Comparison of ENCODE assay signal across 11 mouse cellular contexts in the genomic region with DNA sequence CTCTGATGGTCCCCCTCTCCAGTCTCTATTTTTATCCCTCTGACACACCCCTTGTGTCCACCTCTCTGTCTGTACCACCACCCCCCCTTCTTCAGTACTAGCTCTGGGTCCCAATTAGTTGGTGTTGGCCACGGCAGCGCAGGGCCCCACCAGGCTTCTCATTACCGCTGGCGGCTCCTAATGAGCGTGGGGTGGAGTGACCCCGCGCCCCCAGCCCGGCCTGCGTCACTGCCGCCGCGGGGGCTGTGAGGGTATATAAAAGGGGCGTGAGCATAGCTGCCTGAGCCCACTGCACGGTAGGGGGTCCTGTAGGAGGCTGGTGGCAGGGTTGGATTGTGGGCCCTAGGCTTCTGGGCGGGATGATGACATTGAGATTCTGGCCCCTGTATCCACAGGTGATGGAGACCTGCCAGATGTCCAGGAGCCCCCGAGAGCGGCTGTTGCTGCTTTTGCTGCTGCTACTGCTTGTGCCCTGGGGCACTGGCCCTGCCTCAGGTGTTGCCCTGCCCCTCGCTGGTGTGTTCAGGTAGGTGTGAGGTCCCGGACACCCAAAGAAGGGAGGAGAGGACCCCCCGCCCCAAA. TPM values are rescaled to one million over a fixed set of nuclear protein-coding genes. Genes with fewer than 3 reads are reported as not detected.
DNase-seq lines count a peak whose midpoint lies in the region; ATAC-seq lines count a peak whose summit lies in the region.
"Had no signal": no experiment of that assay in that cellular context is flagged by ENCODE, and none has a peak within 500 bp of the region (broad histone marks: within the 10 kb centered on the region; RNA-seq: fewer than 3 reads in every experiment).

Pth2 (plus strand) TSS at position 100 of the 582 bp plus-strand sequence.

- no peak within 1 kb of the TSS for H3K9ac ChIP-seq in neural tube, embryonic 11.5 days (ENCODE audit: low read length)
- H3K9ac ChIP-seq in liver, embryonic 15.5 days: no peak within 1 kb of the TSS

- peak within 1 kb of the TSS; percentile 10; the same call in 1 of the 2 replicates for H3K4me3 ChIP-seq in neural tube, embryonic 11.5 days (ENCODE audit: low read depth, low read length)
- peak within 1 kb of the TSS; percentile 48 for H3K4me3 ChIP-seq in liver, embryonic 15.5 days (replicated peaks)

- no peak within 1 kb of the TSS for H3K27ac ChIP-seq in neural tube, embryonic 11.5 days (ENCODE audit: low read depth, low read length)
- no peak within 1 kb of the TSS for H3K27ac ChIP-seq in liver, embryonic 15.5 days (replicated peaks)

- WGBS in neural tube, embryonic 11.5 days: 16% methylated on average over 19 of the region's 20 CpGs
- 21% methylated on average over 20 of the region's 20 CpGs for WGBS in liver, embryonic 15.5 days (ENCODE audit: insufficient replicate concordance)

- peaks cover 95% of the 10 kb centered on the region for H3K27me3 ChIP-seq in neural tube, embryonic 11.5 days (ENCODE audit: control insufficient read depth, insufficient read depth, low read length)
- peaks cover 100% of the 10 kb centered on the region for H3K27me3 ChIP-seq in liver, embryonic 15.5 days

- H3K36me3 ChIP-seq in neural tube, embryonic 11.5 days (ENCODE audit: control insufficient read depth, insufficient read depth, low read length): no peaks in the 10 kb centered on the region
- no peaks in the 10 kb centered on the region for H3K36me3 ChIP-seq in liver, embryonic 15.5 days (replicated peaks)

- ATAC-seq in neural tube, embryonic 11.5 days (ENCODE audit: insufficient read depth, low FRiP score, low TSS enrichment): no peak
- ATAC-seq in liver, embryonic 15.5 days (ENCODE audit: insufficient read depth): no peak

- peaks cover 8% of the 10 kb centered on the region for H3K4me1 ChIP-seq in neural tube, embryonic 11.5 days (ENCODE audit: control insufficient read depth, insufficient read depth, low read length)
- peaks cover 16% of the 10 kb centered on the region for H3K4me1 ChIP-seq in liver, embryonic 15.5 days (replicated peaks)

- no peak within 1 kb of the TSS; the same call in 1 of the 2 replicates for H3K4me2 ChIP-seq in neural tube, embryonic 11.5 days (ENCODE audit: low read depth)
- peak within 1 kb of the TSS; percentile 73 for H3K4me2 ChIP-seq in liver, embryonic 15.5 days

- peak; percentile 63 for DNase-seq in cerebellum, adult 9-10 months
- DNase-seq in cerebellum, adult 8-10 months: no peak
- no peak for DNase-seq in neural tube, embryonic 11.5 days (ENCODE audit: low spot score)
- DNase-seq in neural tube, embryonic 10.5 days (ENCODE audit: extremely low spot score, low spot score): no peak
- no peak for DNase-seq in right cerebral cortex, adult 18-20 months
- no peak for DNase-seq in thymus, postnatal 25 days
- no peak for DNase-seq in MN1 (ENCODE audit: low spot score)
- DNase-seq: adrenal gland, adult 8-10 months; kidney, postnatal 25 days; thymus, postnatal 36 days had no signal

- no peaks in the 10 kb centered on the region for H3K9me3 ChIP-seq in neural tube, embryonic 11.5 days (ENCODE audit: control insufficient read depth, low read length)
- no peaks in the 10 kb centered on the region for H3K9me3 ChIP-seq in liver, embryonic 15.5 days (replicated peaks)

RNA-seq across cellular contexts. Expression of gene Pth2, which starts in this region (rescaled TPM):
- polyA plus RNA-seq in neural tube, embryonic 11.5 days (2014; fragmentation: Nextera tagmentation; extraction: Ambion mirVana): not detected in 2 replicates
- not detected in 2 replicates for polyA plus RNA-seq in liver, embryonic 15.5 days (2015; fragmentation: Nextera tagmentation; extraction: Ambion mirVana)
